Mouse (Mus musculus) intestine, embryonic 15.5 days (tissue): ENCODE data around the gene Pcbp1. TPM values are rescaled to one million over a fixed set of nuclear protein-coding genes. Genes with fewer than 3 reads are reported as not detected.
A peak's percentile ranks its signal among the peaks of the same experiment; 100 is the strongest.

Experiments
- ATAC-seq: fragments of 200-750 bp; cut with Nextera tagmentation; 2 replicates; pipeline ENCODE4 v1.8.0; 2017; ENCODE audit warnings: moderate TSS enrichment, moderate library complexity
- H3K27ac ChIP-seq: fragments of 300-500 bp; sonication (generic); 2 replicates; pipeline ENCODE4 v1.5.1; 2015; ENCODE audit warnings: mild to moderate bottlenecking, inconsistent platforms
- H3K27me3 ChIP-seq: fragments of 300-500 bp; sonication (generic); replicated peaks from 2 replicates; pipeline ENCODE4 v1.6.1; 2015; ENCODE audit warnings: inconsistent platforms
- H3K36me3 ChIP-seq: fragments of 300-500 bp; sonication (generic); 2 replicates; pipeline ENCODE4 v1.6.1; 2015; ENCODE audit warnings: inconsistent platforms
- H3K4me1 ChIP-seq: fragments of 300-500 bp; sonication (generic); replicated peaks from 2 replicates; pipeline ENCODE4 v1.6.1; 2015; ENCODE audit warnings: inconsistent platforms
- H3K4me2 ChIP-seq: fragments of 300-500 bp; sonication (generic); replicated peaks from 2 replicates; pipeline ENCODE4 v1.6.1; 2015; ENCODE audit warnings: mild to moderate bottlenecking, inconsistent platforms
- H3K4me3 ChIP-seq: fragments of 300-500 bp; sonication (generic); replicated peaks from 2 replicates; pipeline ENCODE4 v1.5.1; 2015; ENCODE audit warnings: inconsistent platforms
- H3K9ac ChIP-seq: fragments of 300-500 bp; sonication (generic); 2 replicates; pipeline ENCODE4 v1.6.1; 2015; ENCODE audit warnings: inconsistent platforms
- H3K9me3 ChIP-seq: fragments of 300-500 bp; sonication (generic); 2 replicates; pipeline ENCODE4 v1.6.1; 2016; ENCODE audit warnings: inconsistent platforms
- WGBS: fragments of 180-500 bp; shearing (Covaris S2); methylation state at CpG from one replicate; pipeline ENCODE4 v1.1.7; 2015; 5-methylcytosine and 5-hydroxymethylcytosine counted together
- polyA plus RNA-seq: library from polyadenylated mRNA; unstranded; fragments of >200 nt; fragmentation: Nextera tagmentation; extraction: Ambion mirVana; gene quantifications from 2 replicates; pipeline ENCODE4 v1.2.1, GENCODE M21; 2015

Pcbp1 gene
- polyA plus RNA-seq, 1 experiment from 2014 or later = 561 TPM

- no peaks in the 10 kb centered on the region for H3K36me3 ChIP-seq
- 8% methylated on average over 24 of the region's 24 CpGs for WGBS
- H3K9ac ChIP-seq = peak overlapping the region; percentile 43
- H3K27ac ChIP-seq = peak overlapping the region; percentile 99
- peak; percentile 97 for ATAC-seq
- no peaks in the 10 kb centered on the region for H3K9me3 ChIP-seq
- peaks cover 10% of the 10 kb centered on the region for H3K4me1 ChIP-seq
- no peaks in the 10 kb centered on the region for H3K27me3 ChIP-seq
- H3K4me2 ChIP-seq = peak overlapping the region; percentile 53
- H3K4me3 ChIP-seq = peak overlapping the region; percentile 4; the same call in 1 of the 2 replicates
These were observed 38.6 kb downstream of the Pcbp1 start for GRCm38 (mm10) chr6:86487358-86488148.

DNA sequence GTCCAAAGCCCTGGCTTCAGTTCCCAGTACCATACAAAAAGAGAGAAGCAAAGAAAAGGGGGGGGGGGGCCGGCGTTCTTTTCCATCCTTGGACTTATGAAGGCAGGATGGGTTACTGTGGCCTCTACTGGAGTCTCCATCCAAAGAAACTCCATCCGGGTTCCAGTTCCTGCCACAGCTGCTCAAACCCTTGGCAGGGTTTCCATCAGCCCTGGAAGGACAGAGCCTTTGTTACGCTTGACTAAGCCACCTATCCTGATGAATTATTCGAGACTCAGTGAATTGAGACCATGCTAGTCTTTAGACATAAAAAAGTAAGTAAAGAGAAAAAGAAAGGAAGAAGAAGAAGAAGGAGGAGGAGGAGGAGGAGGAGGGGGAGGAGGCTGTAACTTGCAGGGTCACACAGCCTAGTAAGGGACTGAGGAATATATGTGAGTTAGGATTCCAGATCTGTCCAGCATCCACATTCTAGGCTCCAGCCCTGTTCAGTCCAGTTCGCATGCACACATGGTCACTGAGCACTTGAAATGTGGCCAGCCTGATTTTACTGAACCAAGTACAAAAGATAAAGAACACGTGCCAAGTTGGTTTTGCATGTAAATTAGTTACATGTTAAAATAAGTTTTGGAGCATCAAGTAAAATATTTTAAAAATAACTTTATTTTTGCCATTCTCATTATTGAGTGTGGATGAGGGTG, 40.0 kb downstream of the Pcbp1 start:
- peaks cover 14% of the 10 kb centered on the region for H3K4me1 ChIP-seq
- no peaks in the 10 kb centered on the region for H3K27me3 ChIP-seq
- no peak overlapping the region for H3K9ac ChIP-seq
- no peak overlapping the region for H3K4me3 ChIP-seq
- no peaks in the 10 kb centered on the region for H3K36me3 ChIP-seq
- no peak for ATAC-seq
- H3K27ac ChIP-seq = no peak overlapping the region
- whole genome bisulfite sequencing = 89% methylated on average over 7 of the region's 7 CpGs
- H3K4me2 ChIP-seq = no peak overlapping the region
- no peaks in the 10 kb centered on the region for H3K9me3 ChIP-seq

- peak; percentile 65 for ATAC-seq
- WGBS = 74% methylated on average over 5 of the region's 5 CpGs
These were observed 44.2 kb downstream of the Pcbp1 start for GRCm38 (mm10) chr6:86481871-86482270.

DNA sequence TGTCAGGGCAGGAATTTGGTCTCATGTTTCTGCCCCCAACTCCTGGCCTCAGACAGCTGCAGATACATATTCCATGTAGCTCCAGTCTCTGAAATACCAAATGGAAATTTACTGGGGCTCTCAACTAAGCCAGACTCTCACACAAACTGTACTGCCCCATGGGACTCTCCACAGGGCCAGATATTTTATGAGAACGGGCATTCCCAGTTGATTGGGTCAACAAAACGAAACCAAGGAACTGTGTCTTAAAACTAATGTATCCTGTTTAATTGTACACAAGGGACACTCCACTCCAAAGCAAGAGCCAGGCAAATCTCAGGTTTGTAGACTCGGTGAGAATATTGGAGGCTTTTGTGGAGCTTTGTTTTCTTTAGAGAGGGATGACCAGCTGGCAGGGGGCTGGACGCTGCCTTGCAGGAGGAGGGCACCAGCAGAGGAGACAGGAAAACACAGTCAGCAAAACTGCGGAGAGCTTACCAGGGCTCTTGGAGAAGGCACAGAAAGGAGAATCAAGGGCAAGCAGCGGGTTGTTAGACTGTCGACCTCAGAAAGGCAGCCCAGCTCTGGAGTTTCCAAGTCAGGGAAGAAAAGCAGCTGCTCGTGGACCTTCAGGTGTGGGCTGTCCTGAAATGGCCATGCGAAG, 45.8 kb downstream of the Pcbp1 start:
- Histone ChIP-seq H3K9ac (peak overlapping the region; percentile 15), H3K4me1 (peaks cover 33% of the 10 kb centered on the region), H3K4me3 (0 out of 2 replicates have a peak overlapping the region, but pooled peaks have one; percentile 6), H3K27ac (peak overlapping the region; percentile 82), H3K36me3 (no peaks in the 10 kb centered on the region), H3K9me3 (no peaks in the 10 kb centered on the region), H3K27me3 (no peaks in the 10 kb centered on the region), H3K4me2 (peak overlapping the region; percentile 48)
- ATAC-seq = peak; percentile 20; the same call in 1 of the 2 replicates
- WGBS = 26% methylated on average over 9 of the region's 9 CpGs

More at GRCm38 (mm10) chr6:86481871-86482270, 44.2 kb downstream of the Pcbp1 start:
- H3K36me3 ChIP-seq = no peaks in the 10 kb centered on the region
- 0 out of 2 replicates have a peak overlapping the region, but pooled peaks have one; percentile 9 for H3K4me2 ChIP-seq
- no peak overlapping the region for H3K9ac ChIP-seq
- H3K27me3 ChIP-seq = no peaks in the 10 kb centered on the region
- H3K27ac ChIP-seq = peak overlapping the region; percentile 61
- H3K4me3 ChIP-seq = no peak overlapping the region
- H3K9me3 ChIP-seq = no peaks in the 10 kb centered on the region
- H3K4me1 ChIP-seq = peaks cover 31% of the 10 kb centered on the region

DNA sequence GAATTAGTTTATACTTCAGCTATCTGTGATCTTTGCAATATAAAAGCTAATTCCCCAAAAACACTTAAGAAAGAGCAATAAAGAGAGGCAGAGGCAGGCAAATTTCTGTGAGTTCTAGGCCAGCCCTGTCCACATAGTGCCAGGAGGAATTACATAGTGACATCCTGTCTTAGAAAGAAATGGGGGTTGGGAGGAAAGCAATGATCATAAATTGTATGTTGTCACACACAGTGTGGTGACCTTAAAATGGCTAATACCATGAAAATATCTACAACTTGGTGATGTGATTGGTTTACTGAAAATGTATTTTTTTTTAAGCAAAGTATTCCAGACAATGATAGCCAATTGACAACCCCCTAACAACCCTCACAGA, 46.3 kb downstream of the Pcbp1 start:
- no peaks in the 10 kb centered on the region for H3K36me3 ChIP-seq
- H3K4me2 ChIP-seq = peak overlapping the region; percentile 48; the same call in 1 of the 2 replicates

DNA sequence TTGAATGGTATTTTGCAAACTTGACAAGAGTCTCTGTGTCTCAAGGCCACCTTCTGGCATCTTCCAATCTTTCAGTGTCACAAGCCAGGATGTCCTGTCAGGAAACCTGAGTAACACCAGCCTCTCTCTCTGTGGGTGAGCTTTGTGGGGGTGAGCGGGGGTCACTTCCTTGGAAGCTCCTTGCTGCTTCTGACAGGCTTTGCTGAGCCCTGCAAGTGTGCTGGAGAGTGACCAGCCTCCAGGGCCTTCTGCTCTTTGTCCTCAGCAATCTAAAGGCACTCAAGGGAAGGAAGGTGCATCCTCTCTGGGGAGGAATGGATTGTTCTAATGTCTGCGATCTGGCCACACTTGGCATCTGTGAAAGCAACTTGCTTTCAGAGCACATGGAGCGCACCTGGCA, 46.8 kb downstream of the Pcbp1 start:
- Histone ChIP-seq H3K9ac (no peak overlapping the region), H3K36me3 (no peaks in the 10 kb centered on the region), H3K9me3 (no peaks in the 10 kb centered on the region), H3K27ac (peak overlapping the region; percentile 82), H3K4me1 (peaks cover 33% of the 10 kb centered on the region), H3K27me3 (no peaks in the 10 kb centered on the region), H3K4me3 (no peak overlapping the region), H3K4me2 (no peak overlapping the region)
- ATAC-seq = no peak
- WGBS = 63% methylated on average over 3 of the region's 3 CpGs

More for the DNA sequence above, 46.3 kb downstream of the Pcbp1 start:
- no peaks in the 10 kb centered on the region for H3K9me3 ChIP-seq
- H3K27me3 ChIP-seq = no peaks in the 10 kb centered on the region
- peaks cover 33% of the 10 kb centered on the region for H3K4me1 ChIP-seq
- H3K27ac ChIP-seq = peak overlapping the region; percentile 82
- H3K4me3 ChIP-seq = no peak overlapping the region
- no peak overlapping the region for H3K9ac ChIP-seq
- ATAC-seq = no peak

- 58% methylated on average over 5 of the region's 5 CpGs for WGBS
These were observed 49.2 kb downstream of the Pcbp1 start for GRCm38 (mm10) chr6:86476931-86477330.

DNA sequence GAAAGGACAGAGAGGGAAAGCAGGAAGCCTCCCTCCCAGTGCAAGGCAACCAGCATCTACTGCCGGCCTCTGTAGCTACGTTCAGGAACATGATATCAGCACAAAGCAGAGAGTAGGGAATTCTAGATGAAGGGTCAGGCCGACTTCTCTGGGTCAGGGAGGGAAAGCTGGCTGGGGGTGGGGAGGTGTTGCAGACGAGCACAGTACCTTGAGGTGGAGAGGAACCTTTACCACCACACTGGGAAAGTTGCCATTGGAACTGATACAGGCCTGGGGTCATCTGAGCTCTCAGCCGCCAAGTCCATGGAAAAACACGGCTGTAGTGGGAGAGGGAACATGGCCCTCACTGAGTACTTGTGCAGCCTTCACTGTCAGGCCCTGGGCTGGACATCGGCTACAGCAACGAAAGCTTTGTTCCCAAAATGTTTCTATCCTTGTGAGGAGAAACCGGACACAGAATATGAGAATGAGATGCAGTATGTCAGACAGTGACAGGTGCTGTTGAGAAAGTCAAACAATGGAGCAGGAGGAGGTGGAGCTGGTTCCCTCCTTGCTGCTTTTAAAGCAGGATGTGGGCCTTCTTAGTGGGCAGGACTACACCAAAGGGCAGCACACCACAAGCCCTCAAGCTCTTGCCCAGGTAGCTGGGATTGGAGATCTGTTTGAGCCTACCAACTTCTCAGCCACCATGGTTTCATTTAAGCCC, 50.5 kb downstream of the Pcbp1 start:
- Histone ChIP-seq H3K27me3 (no peaks in the 10 kb centered on the region), H3K9ac (0 out of 2 replicates have a peak overlapping the region, but pooled peaks have one; percentile 17), H3K4me1 (peaks cover 40% of the 10 kb centered on the region), H3K36me3 (no peaks in the 10 kb centered on the region), H3K4me3 (no peak overlapping the region), H3K4me2 (no peak overlapping the region), H3K27ac (peak overlapping the region; percentile 1; the same call in 1 of the 2 replicates), H3K9me3 (no peaks in the 10 kb centered on the region)
- WGBS = 64% methylated on average over 9 of the region's 9 CpGs
- ATAC-seq = no peak

More at GRCm38 (mm10) chr6:86476931-86477330, 49.2 kb downstream of the Pcbp1 start:
- peaks cover 39% of the 10 kb centered on the region for H3K4me1 ChIP-seq
- H3K27ac ChIP-seq = no peak overlapping the region
- no peaks in the 10 kb centered on the region for H3K9me3 ChIP-seq
- no peaks in the 10 kb centered on the region for H3K27me3 ChIP-seq
- no peak overlapping the region for H3K4me3 ChIP-seq
- ATAC-seq = no peak
- H3K4me2 ChIP-seq = no peak overlapping the region
- no peaks in the 10 kb centered on the region for H3K36me3 ChIP-seq
- no peak overlapping the region for H3K9ac ChIP-seq

GRCm38 (mm10) chr6:86474646-86475181, 51.4 kb downstream of the Pcbp1 start:
- H3K4me3 ChIP-seq = no peak overlapping the region
- no peak for ATAC-seq
- no peak overlapping the region for H3K9ac ChIP-seq
- H3K27ac ChIP-seq = no peak overlapping the region
- H3K4me2 ChIP-seq = no peak overlapping the region
- no peaks in the 10 kb centered on the region for H3K27me3 ChIP-seq
- no peaks in the 10 kb centered on the region for H3K36me3 ChIP-seq
- no peaks in the 10 kb centered on the region for H3K9me3 ChIP-seq
- H3K4me1 ChIP-seq = peaks cover 36% of the 10 kb centered on the region
